Mouse (Mus musculus) kidney, embryonic 14.5 days (tissue): ENCODE data around the gene Acot13. TPM values are rescaled to one million over a fixed set of nuclear protein-coding genes. Genes with fewer than 3 reads are reported as not detected.

Source experiments
- ATAC-seq: fragments of 200-750 bp; cut with Nextera tagmentation; 2 replicates; pipeline ENCODE4 v1.8.0; 2017; ENCODE audit warnings: moderate number of reproducible peaks, mild to moderate bottlenecking, moderate TSS enrichment, moderate library complexity; ENCODE audit not compliant: low FRiP score, low TSS enrichment
- H3K27ac ChIP-seq: fragments of 300-500 bp; sonication (generic); 2 replicates; pipeline ENCODE4 v1.5.1; 2014; ENCODE audit warnings: low read depth, mild to moderate bottlenecking, low read length, moderate library complexity, mixed read lengths
- H3K27me3 ChIP-seq: fragments of 300-500 bp; sonication (generic); 2 replicates; pipeline ENCODE4 v1.6.1; 2014; ENCODE audit warnings: mild to moderate bottlenecking, low read length; ENCODE audit not compliant: control insufficient read depth, insufficient read depth
- H3K36me3 ChIP-seq: fragments of 300-500 bp; sonication (generic); 2 replicates; pipeline ENCODE4 v1.6.1; 2014; ENCODE audit warnings: low read length, mixed read lengths; ENCODE audit not compliant: control insufficient read depth, insufficient read depth
- H3K4me1 ChIP-seq: fragments of 300-500 bp; sonication (generic); 2 replicates; pipeline ENCODE4 v1.6.1; 2014; ENCODE audit warnings: low read length, mixed read lengths; ENCODE audit not compliant: control insufficient read depth, insufficient read depth
- H3K4me2 ChIP-seq: fragments of 300-500 bp; sonication (generic); replicated peaks from 2 replicates; pipeline ENCODE4 v1.6.1; 2014; ENCODE audit warnings: low read depth, mild to moderate bottlenecking, low read length
- H3K4me3 ChIP-seq: fragments of 300-500 bp; sonication (generic); 2 replicates; pipeline ENCODE4 v1.5.1; 2014; ENCODE audit warnings: mild to moderate bottlenecking, low read length
- H3K9ac ChIP-seq: fragments of 300-500 bp; sonication (generic); 2 replicates; pipeline ENCODE4 v1.6.1; 2014; ENCODE audit warnings: low read depth, mild to moderate bottlenecking, low read length, moderate library complexity
- H3K9me3 ChIP-seq: fragments of 300-500 bp; sonication (generic); 2 replicates; pipeline ENCODE4 v1.6.1; 2016; ENCODE audit warnings: low read length; ENCODE audit not compliant: control insufficient read depth
- WGBS: fragments of 180-500 bp; shearing (Covaris S2); extraction: QIAGEN DNeasy Blood & Tissue Kit; methylation state at CpG from one replicate; pipeline ENCODE4 v1.1.7; 2014; 5-methylcytosine and 5-hydroxymethylcytosine counted together
- polyA plus RNA-seq: library from polyadenylated mRNA; unstranded; fragments of >200 nt; fragmentation: Nextera tagmentation; extraction: Ambion mirVana; gene quantifications from 2 replicates; pipeline ENCODE4 v1.2.1, GENCODE M21; 2014

The Acot13 gene
- polyA plus RNA-seq, 1 experiment from 2014 or later = 81.8 TPM

GRCm38 (mm10) chr13:24862021-24862420 lies 30.7 kb upstream of the Acot13 start:
- Histone ChIP-seq H3K4me1 (peaks cover 3% of the 10 kb centered on the region; the same call in 1 of the 2 replicates), H3K9me3 (no peaks in the 10 kb centered on the region), H3K9ac (no peak overlapping the region), H3K27ac (no peak overlapping the region), H3K27me3 (no peaks in the 10 kb centered on the region), H3K4me3 (no peak overlapping the region), H3K36me3 (no peaks in the 10 kb centered on the region), H3K4me2 (no peak overlapping the region)
- 46% methylated on average over 7 of the region's 7 CpGs for WGBS
- no peak for ATAC-seq

- Histone ChIP-seq H3K27ac (no peak overlapping the region), H3K4me1 (peaks cover 3% of the 10 kb centered on the region; the same call in 1 of the 2 replicates), H3K4me2 (no peak overlapping the region), H3K27me3 (no peaks in the 10 kb centered on the region), H3K9me3 (no peaks in the 10 kb centered on the region), H3K9ac (no peak overlapping the region), H3K4me3 (no peak overlapping the region), H3K36me3 (no peaks in the 10 kb centered on the region)
- no peak for ATAC-seq
- WGBS = 67% methylated on average over 12 of the region's 12 CpGs
These were observed 29.7 kb upstream of the Acot13 start for GRCm38 (mm10) chr13:24861084-24861483.

- Histone ChIP-seq H3K9me3 (no peaks in the 10 kb centered on the region), H3K4me1 (0 out of 2 replicates have a peak, but pooled peaks cover 3% of the 10 kb centered on the region), H3K36me3 (no peaks in the 10 kb centered on the region), H3K27me3 (no peaks in the 10 kb centered on the region), H3K4me3 (no peak overlapping the region), H3K4me2 (no peak overlapping the region), H3K27ac (no peak overlapping the region), H3K9ac (no peak overlapping the region)
- ATAC-seq = no peak
These were observed 27.8 kb upstream of the Acot13 start for GRCm38 (mm10) chr13:24859115-24859514.

GRCm38 (mm10) chr13:24852570-24852969 lies 21.2 kb upstream of the Acot13 start:
- H3K4me2 ChIP-seq = no peak overlapping the region
- WGBS = 78% methylated on average over 3 of the region's 3 CpGs
- H3K4me3 ChIP-seq = no peak overlapping the region
- H3K9me3 ChIP-seq = no peaks in the 10 kb centered on the region
- H3K9ac ChIP-seq = no peak overlapping the region
- H3K27me3 ChIP-seq = no peaks in the 10 kb centered on the region
- no peaks in the 10 kb centered on the region for H3K36me3 ChIP-seq
- no peaks in the 10 kb centered on the region for H3K4me1 ChIP-seq
- H3K27ac ChIP-seq = no peak overlapping the region
- no peak for ATAC-seq

GRCm38 (mm10) chr13:24851989-24852388 lies 20.6 kb upstream of the Acot13 start:
- WGBS = 84% methylated on average over 2 of the region's 2 CpGs
- H3K27me3 ChIP-seq = no peaks in the 10 kb centered on the region
- H3K27ac ChIP-seq = no peak overlapping the region
- H3K9me3 ChIP-seq = no peaks in the 10 kb centered on the region
- H3K4me3 ChIP-seq = no peak overlapping the region
- no peak overlapping the region for H3K4me2 ChIP-seq
- H3K4me1 ChIP-seq = no peaks in the 10 kb centered on the region
- no peak for ATAC-seq
- H3K36me3 ChIP-seq = no peaks in the 10 kb centered on the region
- H3K9ac ChIP-seq = no peak overlapping the region

GRCm38 (mm10) chr13:24849318-24849717 lies 18.0 kb upstream of the Acot13 start:
- H3K4me1 ChIP-seq = no peaks in the 10 kb centered on the region
- no peak overlapping the region for H3K27ac ChIP-seq
- H3K9ac ChIP-seq = no peak overlapping the region
- H3K27me3 ChIP-seq = no peaks in the 10 kb centered on the region
- no peak overlapping the region for H3K4me2 ChIP-seq
- ATAC-seq = no peak
- WGBS = 73% methylated on average over 4 of the region's 4 CpGs
- no peaks in the 10 kb centered on the region for H3K9me3 ChIP-seq
- H3K4me3 ChIP-seq = no peak overlapping the region
- H3K36me3 ChIP-seq = no peaks in the 10 kb centered on the region

GRCm38 (mm10) chr13:24844983-24845955 lies 13.9 kb upstream of the Acot13 start, which contains the start of gene D130043K22Rik:
Gene D130043K22Rik (plus strand): TSS chr13:24845135.
- Histone ChIP-seq H3K4me3 (peak within 1 kb of the TSS; percentile 33), H3K4me2 (peak within 1 kb of the TSS; percentile 57), H3K4me1 (no peaks in the 10 kb centered on the region), H3K27ac (no peak within 1 kb of the TSS), H3K36me3 (peaks cover 10% of the 10 kb centered on the region), H3K9ac (no peak within 1 kb of the TSS), H3K27me3 (no peaks in the 10 kb centered on the region), H3K9me3 (no peaks in the 10 kb centered on the region)
- ATAC-seq = peak; percentile 89
- WGBS = 16% methylated on average over 40 of the region's 40 CpGs

GRCm38 (mm10) chr13:24841702-24842101 lies 10.4 kb upstream of the Acot13 start:
- Histone ChIP-seq H3K9me3 (no peaks in the 10 kb centered on the region), H3K4me3 (no peak overlapping the region), H3K36me3 (peaks cover 20% of the 10 kb centered on the region), H3K9ac (no peak overlapping the region), H3K27ac (no peak overlapping the region), H3K4me2 (no peak overlapping the region), H3K4me1 (no peaks in the 10 kb centered on the region), H3K27me3 (no peaks in the 10 kb centered on the region)
- ATAC-seq = no peak
- WGBS = 63% methylated on average over 3 of the region's 3 CpGs

GRCm38 (mm10) chr13:24839831-24840230 lies 8.5 kb upstream of the Acot13 start:
- Histone ChIP-seq H3K4me1 (no peaks in the 10 kb centered on the region), H3K4me3 (no peak overlapping the region), H3K36me3 (peaks cover 24% of the 10 kb centered on the region), H3K27ac (no peak overlapping the region), H3K9ac (no peak overlapping the region; the same call in 1 of the 2 replicates), H3K9me3 (no peaks in the 10 kb centered on the region), H3K27me3 (no peaks in the 10 kb centered on the region), H3K4me2 (no peak overlapping the region)
- ATAC-seq = no peak
- WGBS = 58% methylated on average over 3 of the region's 3 CpGs
